Mouse (Mus musculus): ENCODE results near the gene Pitpnm1. TPM values are rescaled to one million over a fixed set of nuclear protein-coding genes. Genes with fewer than 3 reads are reported as not detected.

Gene Pitpnm1
- polyA plus RNA-seq, 1 experiment from 2014 or later = 109 TPM

DNA sequence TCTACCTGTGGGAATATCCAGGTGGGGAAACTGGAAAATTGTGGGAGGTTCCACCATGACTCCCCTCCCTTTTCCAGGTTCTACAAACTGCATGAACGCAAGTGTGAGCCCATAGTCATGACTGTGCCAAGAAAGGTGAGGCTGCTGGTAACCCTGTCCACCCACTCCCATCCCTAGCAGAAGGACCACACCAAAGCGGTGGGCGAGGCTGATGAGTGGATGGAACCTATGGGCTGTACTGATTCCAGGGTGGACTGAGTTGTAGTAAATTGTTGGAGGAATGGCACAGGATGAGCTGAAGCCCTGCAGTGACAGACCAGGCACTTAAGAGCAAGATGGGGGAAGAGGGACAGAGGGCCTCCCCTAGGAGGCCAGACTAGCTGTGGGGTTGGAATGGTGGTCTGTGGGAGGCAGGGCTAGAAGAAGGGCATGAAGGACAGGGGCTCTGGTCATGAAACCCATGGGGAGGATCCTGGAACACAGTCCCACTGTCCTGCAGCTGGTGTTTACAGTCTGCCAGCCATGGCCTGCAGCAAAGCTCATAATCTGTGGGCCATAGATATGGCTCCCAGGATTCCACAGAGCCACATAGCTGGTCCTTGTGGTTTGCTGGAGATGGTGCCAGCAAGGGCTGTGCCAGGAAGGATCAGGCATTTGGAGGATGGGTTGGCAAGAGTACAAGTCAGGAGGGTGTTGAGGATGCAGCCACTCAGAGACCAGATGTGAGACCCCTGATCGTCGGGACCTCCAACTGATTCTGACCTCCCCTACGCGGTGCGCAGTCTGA is 52.8 kb downstream of the Pitpnm1 start:
- CTCF ChIA-PET = interaction anchor here (1.4 kb wide), 1 partner anchor 11 kb away, joined by 3 read pairs; no protein-coding TSS in a partner anchor
- in situ Hi-C loops (cut with MboI; ENCODE audit: low pct_unique_long_range_greater_than_20kb) = no loop called here

DNA sequence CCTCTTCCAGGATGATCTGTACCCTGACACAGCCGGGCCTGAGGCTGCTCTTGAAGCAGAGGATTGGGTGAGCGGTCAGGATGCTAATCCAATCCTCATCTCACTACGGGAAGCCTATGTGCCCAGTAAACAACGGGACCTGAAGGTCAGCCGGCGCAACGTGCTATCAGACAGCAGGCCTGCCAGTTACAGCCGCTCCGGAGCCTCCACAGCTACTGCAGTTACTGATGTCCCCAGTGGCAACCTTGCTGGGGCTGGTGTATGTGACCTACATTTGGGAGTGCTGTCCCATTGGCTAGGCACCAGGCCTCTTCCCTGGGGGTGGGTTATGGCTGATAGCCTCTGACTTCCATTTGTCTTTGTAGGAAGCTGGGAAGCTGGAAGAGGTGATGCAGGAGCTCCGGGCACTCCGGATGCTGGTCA is 53.4 kb downstream of the Pitpnm1 start, which contains the start of gene Ptprcap:
Gene Ptprcap, plus strand, starts transcription at position 373 of the 423 bp plus-strand sequence.
- no peak for DNase-seq (ENCODE audit: low read depth, low spot score)
- in situ Hi-C loops (cut with MboI; ENCODE audit: low pct_unique_long_range_greater_than_20kb) = no loop called here
- no peak for TF ChIP-seq CTCF (IDR thresholded peaks at IDR 0.05)
- ATAC-seq = no peak
- no peaks in the 10 kb centered on the region for H3K27me3 ChIP-seq
- ChIA-PET CTCF (interaction anchor here (1.4 kb wide), 1 partner anchor 12 kb away, joined by 3 read pairs; no protein-coding TSS in a partner anchor), POLR2A (interaction anchor here (0.8 to 1.4 kb wide), 3 partner anchors 17 to 43 kb away, joined by 3 to 5 read pairs (median 3); no protein-coding TSS in a partner anchor)

More for the DNA sequence above, 52.8 kb downstream of the Pitpnm1 start:
- POLR2A ChIA-PET = interaction anchor here (0.8 to 1.4 kb wide), 5 partner anchors 18 to 48 kb away, joined by 3 to 5 read pairs (median 3); partner anchors contain the start of gene Ppp1ca
- ATAC-seq (no peak), DNase-seq (ENCODE audit: low read depth, low spot score) (no peak)
- no peak for TF ChIP-seq CTCF (IDR thresholded peaks at IDR 0.05)
- H3K27me3 ChIP-seq = no peaks in the 10 kb centered on the region

DNA sequence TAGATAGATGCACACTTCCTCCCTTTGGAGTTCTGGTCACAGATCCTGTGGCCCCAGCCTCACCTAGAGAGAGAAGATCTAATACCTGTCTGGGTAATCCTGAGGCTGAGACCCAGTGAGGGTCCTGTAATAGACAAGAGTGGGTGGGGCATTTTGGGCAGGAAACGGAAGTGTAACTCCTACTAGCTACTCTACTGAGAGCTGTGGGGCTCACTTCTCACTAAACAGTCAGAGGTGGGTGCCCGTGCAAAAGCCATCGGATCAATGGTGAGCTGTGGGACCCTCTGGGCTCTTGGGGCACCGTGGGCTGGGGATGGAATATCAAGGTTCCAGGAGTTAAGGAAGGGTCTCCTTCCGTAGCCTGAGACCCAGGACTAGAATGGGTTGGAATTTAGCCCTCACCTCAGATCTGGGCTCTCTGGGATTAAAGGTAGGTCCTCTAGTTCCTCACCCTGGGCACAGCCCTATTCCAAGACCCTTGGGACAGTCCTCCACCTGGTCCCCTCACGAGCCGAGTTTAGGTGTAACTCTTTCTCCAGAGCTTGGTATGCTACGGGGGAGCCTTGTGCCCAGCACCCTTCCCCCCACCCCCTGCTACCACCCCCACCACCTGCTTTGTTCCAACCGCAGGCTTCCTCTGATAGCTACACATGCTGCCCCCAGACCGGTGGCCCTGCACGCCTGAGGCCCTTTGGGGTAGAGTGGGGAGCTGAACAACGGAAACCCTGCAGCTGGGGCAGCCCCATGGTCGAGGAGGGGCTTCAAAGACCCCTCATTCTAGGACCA is 54.8 kb downstream of the Pitpnm1 start:
- in situ Hi-C loops (cut with MboI; ENCODE audit: low pct_unique_long_range_greater_than_20kb) = no loop called here
- CTCF ChIA-PET = interaction anchor here (1.2 to 1.6 kb wide), 2 partner anchors 14 to 41 kb away, joined by 3 read pairs; no protein-coding TSS in a partner anchor

DNA sequence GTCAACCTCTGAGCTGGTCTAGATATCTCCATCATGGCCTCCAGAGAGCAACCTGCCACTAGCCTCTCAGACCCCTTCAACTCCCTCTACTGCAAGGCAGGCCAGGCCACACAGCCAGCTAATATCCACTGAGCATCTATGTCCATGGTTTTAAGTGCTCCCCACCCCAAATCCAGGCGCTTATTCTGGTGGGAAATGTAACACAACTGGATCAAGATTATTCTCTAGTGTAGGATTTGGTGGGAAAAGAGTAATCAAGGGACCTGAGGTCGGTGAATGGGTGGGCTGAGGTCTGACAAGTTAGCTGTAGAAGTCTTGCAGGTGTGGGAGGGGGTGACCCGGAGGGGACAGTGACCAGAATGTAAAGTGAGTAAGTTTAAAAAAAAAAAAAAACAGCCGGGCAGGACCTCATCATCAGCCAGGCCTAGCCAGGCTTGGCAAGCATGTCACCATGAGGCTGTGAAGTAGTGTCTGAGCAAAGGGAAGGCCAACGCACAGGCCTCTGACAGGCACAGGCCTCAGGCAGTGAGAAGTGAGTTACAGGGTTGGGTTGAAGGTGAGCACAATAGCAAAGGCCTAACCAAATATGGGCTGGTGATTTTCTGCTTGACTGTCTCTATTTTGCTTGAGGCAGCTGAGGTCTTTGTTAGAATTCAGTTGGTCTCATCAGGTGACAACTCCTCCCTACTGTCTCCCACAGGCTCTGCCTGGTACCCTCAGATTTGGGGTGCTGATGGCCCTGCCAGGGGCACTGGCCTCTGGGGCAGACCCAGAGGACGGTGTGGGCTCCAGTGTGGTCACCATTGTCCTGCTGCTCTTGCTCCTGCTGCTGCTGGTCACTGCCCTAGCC is 55.6 kb downstream of the Pitpnm1 start:
- ChIA-PET POLR2A (interaction anchor here (1.2 to 2.0 kb wide), 4 partner anchors 15 to 77 kb away, joined by 3 to 6 read pairs (median 6); partner anchors contain the start of gene Rad9a), CTCF (interaction anchor here (1.2 to 1.6 kb wide), 2 partner anchors 15 to 42 kb away, joined by 3 read pairs; no protein-coding TSS in a partner anchor)
- no peak for TF ChIP-seq CTCF (IDR thresholded peaks at IDR 0.05)
- in situ Hi-C loops (cut with MboI; ENCODE audit: low pct_unique_long_range_greater_than_20kb) = no loop called here
- ATAC-seq (peak; percentile 70), DNase-seq (ENCODE audit: low read depth, low spot score) (no peak)
- H3K27me3 ChIP-seq = no peaks in the 10 kb centered on the region

More for the DNA sequence above, 54.8 kb downstream of the Pitpnm1 start:
- POLR2A ChIA-PET = interaction anchor here (1.2 to 2.0 kb wide), 5 partner anchors 16 to 78 kb away, joined by 3 to 6 read pairs (median 5); partner anchors contain the start of gene Rad9a
- ATAC-seq = no peak
- no peak for TF ChIP-seq CTCF (IDR thresholded peaks at IDR 0.05)
- no peaks in the 10 kb centered on the region for H3K27me3 ChIP-seq
- DNase-seq (ENCODE audit: low read depth, low spot score) = no peak

DNA sequence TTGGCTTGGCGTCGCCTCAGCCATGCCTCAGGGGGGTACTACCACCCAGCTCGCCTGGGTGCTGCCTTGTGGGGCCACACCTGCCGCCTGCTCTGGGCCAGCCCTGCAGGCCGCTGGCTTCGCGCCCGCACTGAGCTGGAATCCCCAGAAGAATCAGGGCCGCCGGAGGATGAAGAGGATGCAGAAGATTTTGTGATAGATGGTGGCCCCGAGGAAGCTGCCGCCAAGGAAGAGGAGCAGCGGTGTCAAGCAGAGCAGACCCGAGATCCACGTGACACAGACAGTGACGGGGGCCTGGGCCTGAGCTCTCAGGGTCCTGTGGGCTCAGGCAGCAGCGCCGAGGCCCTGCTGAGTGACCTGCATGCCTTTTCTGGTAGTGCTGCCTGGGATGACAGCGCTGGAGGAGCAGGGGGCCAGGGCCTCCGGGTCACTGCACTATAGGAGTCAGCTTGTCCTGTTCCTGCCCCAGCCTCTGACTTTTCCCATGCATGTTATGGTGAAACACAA is 56.3 kb downstream of the Pitpnm1 start:
- no peak for DNase-seq (ENCODE audit: low read depth, low spot score)
- POLR2A ChIA-PET = interaction anchor here (1.5 to 2.0 kb wide), 2 partner anchors 14 to 27 kb away, joined by 6 read pairs; no protein-coding TSS in a partner anchor
- no peak for TF ChIP-seq CTCF (IDR thresholded peaks at IDR 0.05)
- H3K27me3 ChIP-seq = no peaks in the 10 kb centered on the region
- CTCF ChIA-PET = interaction anchor here (1.2 kb wide), 1 partner anchor 42 kb away, joined by 3 read pairs; no protein-coding TSS in a partner anchor
- no peak for ATAC-seq
- in situ Hi-C loops (cut with MboI; ENCODE audit: low pct_unique_long_range_greater_than_20kb) = no loop called here

DNA sequence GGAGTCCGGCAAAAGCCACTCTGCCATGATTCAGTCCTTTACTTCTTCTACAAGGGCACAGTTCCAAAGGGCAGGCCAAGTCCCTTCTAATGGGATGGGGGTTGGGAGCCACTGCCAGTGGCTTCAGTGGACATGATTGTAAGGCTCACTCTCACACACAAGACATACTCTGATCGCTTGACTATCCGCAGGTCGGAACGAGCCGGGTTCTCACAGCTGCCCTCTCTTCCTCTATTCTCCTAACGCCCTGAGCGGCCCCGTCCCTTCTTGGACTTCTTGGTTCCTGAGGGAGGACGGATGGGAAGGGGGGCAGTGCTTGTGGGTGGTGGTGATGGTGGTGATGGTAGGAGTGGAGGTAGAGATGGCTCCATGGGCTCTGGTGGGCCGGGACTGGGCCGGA is 57.0 kb downstream of the Pitpnm1 start:
- DNase-seq (ENCODE audit: low read depth, low spot score) (no peak), ATAC-seq (no peak)
- in situ Hi-C loops (cut with MboI; ENCODE audit: low pct_unique_long_range_greater_than_20kb) = no loop called here
- CTCF ChIA-PET = no interaction called here
- POLR2A ChIA-PET = interaction anchor here (2.0 kb wide), 1 partner anchor 28 kb away, joined by 6 read pairs; no protein-coding TSS in a partner anchor
- H3K27me3 ChIP-seq = no peaks in the 10 kb centered on the region
- no peak for TF ChIP-seq CTCF (IDR thresholded peaks at IDR 0.05)

DNA sequence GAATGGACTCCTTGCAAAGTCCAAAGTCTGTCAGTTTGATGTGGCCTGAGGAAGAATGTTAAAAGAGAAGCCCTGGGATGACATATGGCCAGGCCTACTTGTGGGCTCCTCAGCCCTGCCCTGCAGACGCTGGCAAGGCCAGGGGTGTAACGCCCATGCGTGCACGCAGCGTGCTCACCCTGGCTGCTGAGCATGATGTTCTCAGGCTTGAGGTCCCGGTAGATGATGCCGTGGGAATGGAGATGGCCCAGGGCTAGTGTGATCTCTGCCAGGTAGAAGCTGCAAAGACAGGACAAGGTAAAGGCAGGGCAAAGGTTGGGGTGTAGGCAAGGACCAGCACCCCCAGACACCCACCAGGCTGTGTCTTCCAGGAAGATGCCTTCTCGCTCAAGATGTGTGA is 59.3 kb downstream of the Pitpnm1 start:
- no peak for DNase-seq (ENCODE audit: low read depth, low spot score)
- in situ Hi-C loops (cut with MboI; ENCODE audit: low pct_unique_long_range_greater_than_20kb) = no loop called here
- ChIA-PET CTCF (interaction anchor here (1.0 to 1.1 kb wide), 2 partner anchors 19 to 70 kb away, joined by 3 to 4 read pairs; no protein-coding TSS in a partner anchor), POLR2A (interaction anchor here (1.2 to 1.7 kb wide), 2 partner anchors 11 to 37 kb away, joined by 3 to 4 read pairs; no protein-coding TSS in a partner anchor)
- ATAC-seq = no peak
- H3K27me3 ChIP-seq = no peaks in the 10 kb centered on the region
- TF ChIP-seq CTCF (IDR thresholded peaks at IDR 0.05) = no peak

DNA sequence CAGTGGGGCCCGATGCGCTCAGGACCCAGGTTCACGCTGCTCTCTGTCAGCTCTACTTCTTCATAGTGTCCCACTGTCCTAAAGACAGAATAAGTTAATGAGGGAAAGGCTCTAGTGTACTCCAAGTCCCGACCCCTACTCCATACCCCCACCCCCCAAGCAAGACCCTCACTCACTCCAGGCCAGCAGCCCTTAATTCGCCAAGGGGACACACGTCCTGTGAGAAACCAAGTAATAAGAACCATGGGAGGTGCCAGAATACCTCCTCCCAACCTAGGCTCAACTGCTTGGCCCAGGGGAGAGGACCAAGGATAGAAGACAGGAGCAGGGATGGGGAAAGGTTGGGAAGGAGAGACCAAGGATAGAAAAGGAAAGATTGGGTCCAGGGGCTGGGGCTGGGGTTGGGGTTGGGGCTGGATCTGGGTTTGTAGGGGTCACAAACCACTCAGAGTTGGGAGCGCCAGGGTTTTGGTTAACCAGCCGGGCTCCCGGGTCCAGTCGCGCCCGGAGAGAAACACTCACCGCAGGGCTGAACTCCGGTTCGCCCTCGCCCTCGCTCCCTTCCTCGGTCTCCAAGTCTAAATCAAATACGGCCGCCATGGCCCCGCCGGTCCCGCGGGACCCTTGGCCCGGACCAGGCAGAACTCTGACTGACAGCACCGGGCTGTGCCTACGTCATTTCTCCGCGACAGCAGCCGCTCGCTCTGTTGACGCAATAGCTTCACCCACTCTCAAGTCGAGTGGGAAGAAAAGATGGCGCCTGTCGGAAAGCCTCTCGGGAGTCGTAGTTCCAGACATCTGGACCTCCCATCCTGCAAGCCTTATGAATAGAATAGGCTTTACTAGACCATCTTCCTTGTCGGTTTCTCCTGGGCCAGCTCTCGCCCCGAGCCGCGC is 63.1 kb downstream of the Pitpnm1 start, which contains the start of gene Rps6kb2:
Gene Rps6kb2, minus strand, starts transcription at position 709 of the 897 bp plus-strand sequence.
- H3K27me3 ChIP-seq = no peaks in the 10 kb centered on the region
- DNase-seq (ENCODE audit: low read depth, low spot score) = peak; percentile 77
- ATAC-seq = peak; percentile 75
- ChIA-PET CTCF (no interaction called here), POLR2A (interaction anchor here (0.7 to 1.4 kb wide), 5 partner anchors 15 to 68 kb away, joined by 3 to 6 read pairs (median 3); no protein-coding TSS in a partner anchor)
- no peak for TF ChIP-seq CTCF (IDR thresholded peaks at IDR 0.05)
- in situ Hi-C loops (cut with MboI; ENCODE audit: low pct_unique_long_range_greater_than_20kb) = no loop called here

Data from Patski (cell line).